Mouse (Mus musculus) neural tube, embryonic 12.5 days (tissue): Measurements from ENCODE around the gene Phc1. TPM values are rescaled to one million over a fixed set of nuclear protein-coding genes. Genes with fewer than 3 reads are reported as not detected.
"Not testable (repeated sequence)": the region's sequence is repeated elsewhere in the genome, so short reads cannot be mapped to it uniquely, and the experiment has no call there.

Experiments used
- ATAC-seq: fragments of 200-750 bp; cut with Nextera tagmentation; 2 replicates; pipeline ENCODE4 v1.8.0; 2017; ENCODE audit warnings: low read depth, mild to moderate bottlenecking, moderate TSS enrichment, moderate library complexity; ENCODE audit not compliant: low FRiP score
- H3K27ac ChIP-seq: fragments of 300-500 bp; sonication (generic); 2 replicates; pipeline ENCODE4 v1.5.1; 2016
- H3K27me3 ChIP-seq: fragments of 300-500 bp; sonication (generic); replicated peaks from 2 replicates; pipeline ENCODE4 v1.6.1; 2016; ENCODE audit warnings: mild to moderate bottlenecking
- H3K36me3 ChIP-seq: fragments of 300-500 bp; sonication (generic); 2 replicates; pipeline ENCODE4 v1.6.1; 2016; ENCODE audit warnings: mild to moderate bottlenecking
- H3K4me1 ChIP-seq: fragments of 300-500 bp; sonication (generic); 2 replicates; pipeline ENCODE4 v1.6.1; 2016
- H3K4me2 ChIP-seq: fragments of 300-500 bp; sonication (generic); replicated peaks from 2 replicates; pipeline ENCODE4 v1.6.1; 2016; ENCODE audit warnings: mild to moderate bottlenecking
- H3K4me3 ChIP-seq: fragments of 300-500 bp; sonication (generic); 2 replicates; pipeline ENCODE4 v1.5.1; 2016
- H3K9ac ChIP-seq: fragments of 300-500 bp; sonication (generic); 2 replicates; pipeline ENCODE4 v1.6.1; 2016; ENCODE audit warnings: mild to moderate bottlenecking
- H3K9me3 ChIP-seq: fragments of 300-500 bp; sonication (generic); 2 replicates; pipeline ENCODE4 v1.6.1; 2016; ENCODE audit warnings: mild to moderate bottlenecking
- WGBS: fragments of 180-500 bp; shearing (Covaris S2); methylation state at CpG from one replicate; pipeline ENCODE4 v1.1.7; 2016; 5-methylcytosine and 5-hydroxymethylcytosine counted together
- polyA plus RNA-seq: library from polyadenylated mRNA; unstranded; fragments of >200 nt; fragmentation: Nextera tagmentation; extraction: Ambion mirVana; gene quantifications from 2 replicates; pipeline ENCODE4 v1.2.1, GENCODE M21; 2016

Gene Phc1
- 31.0 and 35.6 TPM in 2 replicates for polyA plus RNA-seq

DNA sequence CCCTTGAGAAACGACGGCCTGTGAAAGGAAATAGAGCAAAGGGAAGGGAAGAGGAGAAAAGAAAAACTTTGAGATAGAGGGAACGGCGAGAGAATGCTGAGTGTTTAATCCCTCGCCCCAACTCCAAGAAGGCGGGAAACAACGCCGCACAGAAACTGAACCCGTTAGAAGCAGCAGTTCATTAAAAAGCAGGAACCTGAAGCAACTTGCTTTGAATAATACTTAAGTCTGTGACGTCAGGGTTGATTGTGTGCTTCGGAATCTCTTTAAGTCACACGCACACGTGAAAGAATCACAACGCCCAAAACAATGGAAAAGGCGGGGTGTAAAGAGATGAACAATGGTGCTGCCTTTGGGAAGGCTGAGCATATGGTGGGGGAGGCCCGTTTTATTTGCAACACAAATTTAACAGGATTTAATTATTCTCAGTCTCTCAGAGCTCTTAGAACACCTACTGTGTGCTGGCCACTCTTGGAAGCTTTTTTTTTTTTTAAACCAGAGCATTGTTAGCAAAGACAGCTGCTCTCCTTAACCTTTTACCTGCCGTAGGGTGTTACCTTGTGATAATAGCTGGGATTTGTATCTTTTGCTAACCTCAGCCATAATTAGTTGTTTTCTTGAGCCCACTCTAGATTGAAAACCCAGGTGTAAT lies at the start of gene Phc1:
Gene Phc1, minus strand, starts transcription at position 213 of the 652 bp plus-strand sequence.
- peak within 1 kb of the TSS; percentile 82 for H3K9ac ChIP-seq
- 1% methylated on average over 17 of the region's 17 CpGs for WGBS
- H3K9me3 ChIP-seq = no peaks in the 10 kb centered on the region
- peak within 1 kb of the TSS; percentile 77 for H3K4me2 ChIP-seq
- peak; percentile 57 for ATAC-seq
- peak within 1 kb of the TSS; percentile 90 for H3K27ac ChIP-seq
- H3K4me1 ChIP-seq = peaks cover 14% of the 10 kb centered on the region; the same call in 1 of the 2 replicates
- H3K27me3 ChIP-seq = no peaks in the 10 kb centered on the region
- 0 out of 2 replicates have a peak, but pooled peaks cover 4% of the 10 kb centered on the region for H3K36me3 ChIP-seq
- peak within 1 kb of the TSS; percentile 86 for H3K4me3 ChIP-seq

GRCm38 (mm10) chr6:122389986-122390385 lies 49.6 kb upstream of the Phc1 start:
- WGBS = 83% methylated on average over 3 of the region's 3 CpGs
- not testable (repeated sequence) for H3K4me2 ChIP-seq, H3K9me3 ChIP-seq, H3K27me3 ChIP-seq, H3K36me3 ChIP-seq, H3K27ac ChIP-seq, H3K4me3 ChIP-seq, ATAC-seq, H3K4me1 ChIP-seq, H3K9ac ChIP-seq

DNA sequence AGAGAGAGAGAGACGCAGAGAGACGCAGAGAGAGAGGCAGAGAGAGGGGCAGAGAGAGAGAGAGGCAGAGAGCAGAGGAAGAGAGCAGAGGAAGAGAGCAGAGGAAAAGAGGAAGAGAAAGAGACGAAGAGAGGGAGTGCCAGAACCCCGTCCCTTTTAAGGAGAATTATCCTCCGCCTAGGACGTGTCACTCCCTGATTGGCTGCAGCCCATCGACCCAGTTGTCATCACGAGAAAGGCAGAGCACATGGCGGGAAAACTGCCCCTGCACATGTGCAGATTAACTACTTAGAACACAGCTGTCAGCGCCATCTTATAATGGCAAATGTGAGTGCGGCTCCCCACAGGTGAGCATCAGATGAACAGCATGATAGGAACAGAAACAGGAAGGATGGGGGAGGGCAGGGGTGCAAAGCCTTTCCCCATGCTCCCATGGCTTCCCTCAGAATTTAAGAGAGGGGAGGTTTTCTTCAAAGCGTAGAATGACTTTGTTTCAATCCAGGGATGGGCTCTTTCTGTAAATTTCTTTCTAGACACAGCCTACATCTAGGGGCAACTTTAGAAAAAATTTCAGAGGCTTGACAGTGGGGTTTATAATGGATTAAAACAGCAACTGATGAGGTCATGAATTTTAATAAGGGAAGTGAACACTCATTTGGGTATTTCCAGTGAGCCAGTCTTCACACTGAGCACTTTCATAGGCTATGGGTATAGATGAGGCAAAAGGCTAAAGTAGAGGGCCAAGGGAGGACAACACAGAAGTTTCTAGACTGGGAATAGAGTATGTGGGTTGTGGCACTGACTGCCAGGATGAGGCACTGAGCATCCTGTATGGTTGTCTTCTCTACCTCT lies 47.0 kb upstream of the Phc1 start:
- 89% methylated on average over 12 of the region's 12 CpGs for WGBS
- not testable (repeated sequence) for ATAC-seq

GRCm38 (mm10) chr6:122385724-122386123 lies 45.4 kb upstream of the Phc1 start:
- ATAC-seq = no peak
- WGBS = 72% methylated on average over 5 of the region's 5 CpGs
- Histone ChIP-seq H3K36me3 (no peaks in the 10 kb centered on the region), H3K4me2 (no peak overlapping the region), H3K4me1 (no peaks in the 10 kb centered on the region), H3K9ac (no peak overlapping the region), H3K27ac (no peak overlapping the region), H3K27me3 (no peaks in the 10 kb centered on the region), H3K9me3 (no peaks in the 10 kb centered on the region), H3K4me3 (no peak overlapping the region)

More for the DNA sequence above, 47.0 kb upstream of the Phc1 start:
- not testable (repeated sequence) for H3K27me3 ChIP-seq, H3K4me2 ChIP-seq, H3K4me3 ChIP-seq, H3K4me1 ChIP-seq, H3K9me3 ChIP-seq, H3K27ac ChIP-seq, H3K9ac ChIP-seq, H3K36me3 ChIP-seq

DNA sequence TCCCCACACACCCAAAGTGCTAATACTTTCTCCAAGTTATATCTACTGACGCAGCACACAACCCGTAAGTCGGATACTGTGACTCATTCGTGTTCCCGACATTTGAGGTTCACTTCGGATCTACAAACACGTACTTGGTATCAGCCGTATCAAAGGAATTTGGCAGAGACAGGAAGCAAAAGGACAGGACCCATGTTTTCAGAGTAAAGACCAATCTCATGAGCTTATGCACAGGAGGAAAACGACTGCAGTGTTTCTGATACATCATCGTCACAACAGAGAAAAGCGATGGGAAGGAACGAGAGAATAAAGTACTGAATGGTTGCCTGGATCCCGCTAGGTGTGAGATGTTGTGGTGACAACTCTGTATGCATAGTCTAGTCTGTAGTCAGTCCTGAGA lies 44.5 kb upstream of the Phc1 start:
- H3K4me1 ChIP-seq = no peaks in the 10 kb centered on the region
- H3K36me3 ChIP-seq = no peaks in the 10 kb centered on the region
- H3K27ac ChIP-seq = no peak overlapping the region
- 93% methylated on average over 13 of the region's 13 CpGs for WGBS
- no peak for ATAC-seq
- H3K9ac ChIP-seq = no peak overlapping the region
- H3K4me3 ChIP-seq = no peak overlapping the region
- no peaks in the 10 kb centered on the region for H3K9me3 ChIP-seq
- H3K4me2 ChIP-seq = no peak overlapping the region
- H3K27me3 ChIP-seq = no peaks in the 10 kb centered on the region

DNA sequence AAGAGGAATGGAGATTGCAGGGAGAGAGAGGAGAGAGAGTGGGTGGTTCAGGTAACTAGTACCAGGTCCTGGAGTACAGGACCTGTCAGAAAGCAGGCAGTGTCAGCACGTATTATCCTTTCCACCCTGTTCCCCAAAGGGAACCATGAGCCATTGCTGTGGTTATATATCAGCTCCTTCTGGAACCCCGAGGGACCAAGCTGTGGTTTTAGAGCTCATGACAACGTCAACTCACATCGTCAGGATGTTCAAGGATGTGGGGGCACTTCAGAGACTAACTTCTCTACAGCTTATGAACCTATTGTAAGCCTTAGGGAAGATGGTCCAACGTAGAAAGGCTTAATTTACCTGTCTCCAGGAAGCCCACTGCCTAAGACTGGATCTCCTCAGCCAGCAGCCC lies 42.9 kb upstream of the Phc1 start:
- 79% methylated on average over 5 of the region's 5 CpGs for WGBS
- Histone ChIP-seq H3K9ac (no peak overlapping the region), H3K27ac (no peak overlapping the region), H3K9me3 (no peaks in the 10 kb centered on the region), H3K4me1 (no peaks in the 10 kb centered on the region), H3K36me3 (no peaks in the 10 kb centered on the region), H3K4me3 (no peak overlapping the region), H3K27me3 (no peaks in the 10 kb centered on the region), H3K4me2 (no peak overlapping the region)
- ATAC-seq = no peak

- 72% methylated on average over 8 of the region's 8 CpGs for WGBS
- no peaks in the 10 kb centered on the region for H3K4me1 ChIP-seq
- H3K27me3 ChIP-seq = no peaks in the 10 kb centered on the region
- ATAC-seq = no peak
- no peak overlapping the region for H3K4me2 ChIP-seq
- no peak overlapping the region for H3K9ac ChIP-seq
- no peaks in the 10 kb centered on the region for H3K36me3 ChIP-seq
- no peak overlapping the region for H3K27ac ChIP-seq
- no peaks in the 10 kb centered on the region for H3K9me3 ChIP-seq
- no peak overlapping the region for H3K4me3 ChIP-seq
These were observed 41.7 kb upstream of the Phc1 start for GRCm38 (mm10) chr6:122382046-122382445.

DNA sequence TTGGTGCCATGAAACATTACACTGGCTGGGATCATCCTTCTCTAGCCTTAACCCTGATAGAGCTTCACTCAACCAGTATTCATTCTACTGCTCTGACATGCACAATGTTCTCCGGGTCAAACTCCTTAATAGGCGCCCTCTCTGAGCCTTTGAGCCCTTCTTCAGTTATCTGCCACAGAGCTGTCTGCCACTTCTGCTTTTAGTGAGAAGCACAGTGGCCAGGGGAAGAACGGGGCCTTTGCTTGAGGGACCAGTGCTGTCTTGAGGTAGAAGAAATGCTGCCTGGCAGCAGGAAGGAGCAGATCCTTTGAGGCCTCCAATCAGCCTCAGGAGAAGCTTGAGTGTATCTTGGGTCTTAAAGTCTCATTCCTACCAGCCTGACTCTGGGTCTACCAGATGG lies 27.9 kb upstream of the Phc1 start:
- H3K27ac ChIP-seq = no peak overlapping the region
- no peak for ATAC-seq
- WGBS = 82% methylated on average over 3 of the region's 3 CpGs
- no peak overlapping the region for H3K9ac ChIP-seq
- no peaks in the 10 kb centered on the region for H3K27me3 ChIP-seq
- no peaks in the 10 kb centered on the region for H3K9me3 ChIP-seq
- H3K4me2 ChIP-seq = no peak overlapping the region
- H3K4me1 ChIP-seq = no peaks in the 10 kb centered on the region
- H3K36me3 ChIP-seq = no peaks in the 10 kb centered on the region
- H3K4me3 ChIP-seq = no peak overlapping the region

DNA sequence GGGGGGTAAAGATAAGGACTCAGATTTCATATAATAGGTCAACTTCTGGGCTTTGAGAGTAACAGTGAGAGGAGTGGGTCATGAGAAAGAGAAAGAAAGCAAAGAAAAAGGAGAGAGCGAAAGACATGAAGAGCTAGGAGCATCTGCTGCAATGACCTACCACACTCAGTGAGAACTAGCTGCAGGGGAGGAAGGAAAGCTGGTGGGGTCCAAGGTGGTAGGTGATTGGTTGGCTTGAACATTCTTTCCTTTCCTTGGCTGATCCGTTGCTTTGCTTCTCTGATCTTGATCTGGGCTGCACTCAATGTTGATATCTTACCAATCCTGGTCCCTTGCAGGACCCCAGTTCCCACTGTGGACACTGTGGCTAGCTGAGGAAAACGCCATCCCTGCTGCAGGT lies 26.6 kb upstream of the Phc1 start:
- Histone ChIP-seq H3K4me1 (no peaks in the 10 kb centered on the region), H3K36me3 (no peaks in the 10 kb centered on the region), H3K4me3 (no peak overlapping the region), H3K9ac (no peak overlapping the region), H3K4me2 (no peak overlapping the region), H3K27ac (no peak overlapping the region), H3K27me3 (no peaks in the 10 kb centered on the region), H3K9me3 (no peaks in the 10 kb centered on the region)
- ATAC-seq = no peak
- WGBS = 49% methylated on average over 3 of the region's 3 CpGs

DNA sequence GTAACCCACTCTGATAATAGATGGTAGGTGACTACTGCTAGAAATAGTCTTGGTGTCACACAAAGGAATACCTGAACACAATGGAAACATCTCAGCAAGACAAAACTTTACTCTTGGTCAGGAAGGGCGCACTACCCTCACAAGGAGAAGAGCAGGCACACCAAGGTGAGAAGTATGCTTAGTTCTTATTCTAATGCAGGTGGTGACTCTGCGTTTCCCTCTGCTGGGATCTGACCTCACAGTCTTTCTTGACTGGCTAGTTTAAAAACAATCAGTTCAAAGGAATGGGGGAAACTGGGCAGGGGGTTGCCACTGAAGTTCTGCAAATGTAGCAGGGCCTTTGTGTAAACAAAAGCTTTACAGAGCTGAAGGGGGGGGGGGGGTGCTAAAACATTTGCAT lies 25.9 kb upstream of the Phc1 start:
- ATAC-seq = no peak
- no peaks in the 10 kb centered on the region for H3K4me1 ChIP-seq
- no peak overlapping the region for H3K9ac ChIP-seq
- 40% methylated on average over 2 of the region's 2 CpGs for WGBS
- no peak overlapping the region for H3K27ac ChIP-seq
- H3K27me3 ChIP-seq = no peaks in the 10 kb centered on the region
- no peak overlapping the region for H3K4me3 ChIP-seq
- no peak overlapping the region for H3K4me2 ChIP-seq
- no peaks in the 10 kb centered on the region for H3K9me3 ChIP-seq
- H3K36me3 ChIP-seq = no peaks in the 10 kb centered on the region

- no peaks in the 10 kb centered on the region for H3K9me3 ChIP-seq
- no peaks in the 10 kb centered on the region for H3K4me1 ChIP-seq
- no peak overlapping the region for H3K4me2 ChIP-seq
- H3K27me3 ChIP-seq = no peaks in the 10 kb centered on the region
- H3K4me3 ChIP-seq = no peak overlapping the region
- no peak overlapping the region for H3K9ac ChIP-seq
- no peaks in the 10 kb centered on the region for H3K36me3 ChIP-seq
- no peak for ATAC-seq
- WGBS = 53% methylated on average over 3 of the region's 3 CpGs
- no peak overlapping the region for H3K27ac ChIP-seq
These were observed 25.3 kb upstream of the Phc1 start for GRCm38 (mm10) chr6:122365706-122366105.

- no peak overlapping the region for H3K4me2 ChIP-seq
- no peak for ATAC-seq
- no peak overlapping the region for H3K4me3 ChIP-seq
- no peaks in the 10 kb centered on the region for H3K36me3 ChIP-seq
- H3K27ac ChIP-seq = no peak overlapping the region
- H3K9me3 ChIP-seq = no peaks in the 10 kb centered on the region
- no peaks in the 10 kb centered on the region for H3K4me1 ChIP-seq
- H3K27me3 ChIP-seq = no peaks in the 10 kb centered on the region
- H3K9ac ChIP-seq = no peak overlapping the region
- WGBS = 80% methylated on average over 1 of the region's 1 CpGs
These were observed 16.7 kb upstream of the Phc1 start for GRCm38 (mm10) chr6:122357089-122357488.
